Mouse (Mus musculus) mammary gland, adult 2 months (tissue): Measurements from ENCODE around the gene Mbtps2. TPM values are rescaled to one million over a fixed set of nuclear protein-coding genes. Genes with fewer than 3 reads are reported as not detected.

Experiments
- polyA plus RNA-seq: library from polyadenylated mRNA; depleted of rRNA; stranded (reverse); fragments of >200 nt; gene quantifications from 2 replicates; pipeline ENCODE4 v1.2.3, GENCODE M21; 2012; ENCODE audit warnings: low replicate concordance; rRNA removed

Gene Mbtps2
- polyA plus RNA-seq: 6.6 and 12.9 TPM in 2 replicates

DNA sequence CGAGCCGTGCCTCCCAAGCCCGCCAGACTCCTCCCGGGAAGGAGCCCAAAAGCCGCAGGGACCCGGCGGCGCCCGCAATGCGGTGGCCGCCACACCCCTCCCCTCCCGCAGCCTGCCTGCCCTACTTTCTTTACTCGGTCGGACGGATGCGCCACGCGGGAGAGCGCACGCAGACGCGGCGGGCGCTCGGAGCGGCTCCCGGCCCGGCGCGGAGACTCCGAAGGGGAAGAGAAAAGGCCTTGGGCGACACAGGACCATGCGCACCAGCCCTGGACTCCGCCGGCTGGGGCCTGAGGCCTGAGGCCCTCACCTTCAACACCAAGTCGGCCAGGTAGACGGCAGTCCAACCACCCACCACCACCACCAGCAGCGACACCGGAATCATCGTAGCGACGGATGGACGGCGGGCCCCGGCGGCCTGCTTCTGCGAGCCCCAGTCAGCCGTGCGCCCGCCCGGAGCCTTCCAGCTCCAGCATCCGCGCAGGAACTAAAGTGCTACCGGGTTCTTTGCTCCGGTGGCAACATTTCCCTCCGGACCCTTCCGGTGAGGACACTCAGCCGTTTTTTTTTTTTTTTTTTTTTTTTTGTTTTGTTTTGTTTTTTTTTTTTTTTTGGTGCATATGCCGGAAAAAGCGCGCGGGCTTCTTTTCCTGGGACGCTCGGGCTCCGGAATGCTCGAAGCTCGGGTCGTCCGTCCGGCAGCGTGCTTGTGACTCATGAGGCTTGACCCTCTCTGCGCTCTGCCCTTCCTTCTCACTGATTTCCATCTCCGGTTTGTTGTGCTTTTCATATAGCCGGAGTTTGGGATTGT, at the start of gene Mbtps2:
Mbtps2 (minus strand) TSS at position 530 of the 811 bp plus-strand sequence.

GRCm38 (mm10) chrX:157568840-157569239, 29.7 kb downstream of the Mbtps2 start, which contains the start of gene Yy2:
Yy2 (minus strand) TSS chrX:157568985.

DNA sequence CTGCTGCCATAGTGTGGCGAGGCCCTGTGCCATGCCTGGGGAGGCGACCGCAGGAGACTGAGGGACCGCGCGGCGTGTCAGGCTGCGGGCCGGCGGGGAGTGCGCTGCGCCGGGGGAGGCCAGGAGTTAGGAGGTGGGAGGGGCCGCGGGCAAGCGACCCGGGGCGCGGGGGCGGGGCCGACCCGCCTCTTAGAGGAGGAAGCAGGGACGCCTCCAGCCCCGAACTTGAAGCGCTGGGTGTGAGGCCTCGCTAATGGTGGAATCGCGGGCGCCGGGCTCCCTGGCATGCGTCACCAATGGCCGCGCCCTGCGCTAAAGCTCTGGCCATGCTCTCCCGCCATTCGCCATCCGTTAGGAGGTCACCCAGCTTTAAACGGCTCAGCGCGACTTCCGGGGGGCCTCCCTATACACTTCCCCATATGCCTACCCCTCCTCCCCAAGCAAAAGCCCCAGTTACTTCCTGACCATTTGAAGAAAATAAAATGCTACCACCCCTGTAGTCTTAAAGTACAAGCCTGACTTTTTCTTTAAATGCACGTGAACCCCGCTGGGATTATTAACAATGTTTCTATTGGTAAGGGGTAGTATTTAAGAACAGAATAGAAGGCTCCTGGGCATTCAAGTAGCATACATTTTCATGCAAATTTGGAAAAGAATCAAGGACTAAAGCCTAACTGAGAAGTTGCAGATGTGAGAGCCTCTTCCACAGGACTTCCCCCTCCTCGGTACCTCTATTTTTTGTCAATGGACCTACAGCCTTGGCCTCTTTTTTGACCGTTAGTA, 106.4 kb downstream of the Mbtps2 start, which contains the start of gene Sms:
Sms (minus strand) TSS at position 344 of the 783 bp plus-strand sequence.

Other genes starting within 250 kb of the Mbtps2 start
- gene Phex, start 183.4 kb downstream of the Mbtps2 start, polyA plus RNA-seq: 0.03 TPM in 1 of 2 replicates, not detected in the other
- gene Sms, start 106.4 kb downstream of the Mbtps2 start, polyA plus RNA-seq: 11.3 and 11.7 TPM in 2 replicates
- gene Yy2, start 29.7 kb downstream of the Mbtps2 start, polyA plus RNA-seq: 0.07 TPM in 1 of 2 replicates, not detected in the other
- 36.6 TPM in 1 of 2 replicates, not detected in the other for gene Smpx, start 100.2 kb upstream of the Mbtps2 start, polyA plus RNA-seq
- gene Klhl34, start 219.7 kb upstream of the Mbtps2 start, polyA plus RNA-seq: 3.4 TPM in 1 of 2 replicates, not detected in the other